Mouse (Mus musculus) heart, postnatal 0 days (tissue): Measurements from ENCODE around the gene Thg1l.

Experiments used
- CTCF ChIP-seq: IDR thresholded peaks from 2 replicates; pipeline ENCODE4 v1.5.1; 2016; ENCODE audit warnings: antibody characterized with exemption, control low read depth, low read depth
- EP300 ChIP-seq: IDR thresholded peaks from 2 replicates; pipeline ENCODE4 v1.6.1; 2016; ENCODE audit warnings: antibody characterized with exemption, low read depth

GRCm38 (mm10) chr11:45992087-45992486 lies 36.8 kb upstream of the Thg1l start:
- TF ChIP-seq CTCF = no peak
- TF ChIP-seq EP300 = no peak
